Comparison of ENCODE assay signal across 23 mouse cellular contexts in the genomic region with DNA sequence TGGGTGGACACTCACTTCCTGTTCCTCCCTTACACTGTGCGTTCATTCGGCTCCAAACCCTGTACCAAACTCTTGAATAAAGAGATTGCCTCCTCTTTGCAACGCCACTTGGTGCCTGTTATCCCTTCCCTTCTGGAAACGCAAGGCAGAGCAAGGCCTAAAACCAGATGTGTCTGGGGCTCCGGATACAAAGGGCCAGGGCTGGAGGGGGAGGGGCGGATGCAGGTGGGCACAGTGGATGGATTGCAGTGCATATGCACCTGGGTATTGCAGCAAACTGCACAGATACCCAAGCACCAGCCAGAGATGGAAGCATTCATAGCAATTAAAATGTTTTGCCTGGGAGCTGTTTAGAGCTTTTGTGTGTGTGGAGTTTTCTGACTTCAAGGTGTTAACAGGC.
DNase-seq lines count a peak whose midpoint lies in the region; ATAC-seq lines count a peak whose summit lies in the region.
"Had no signal": no experiment of that assay in that cellular context is flagged by ENCODE, and none has a peak within 500 bp of the region (broad histone marks: within the 10 kb centered on the region; RNA-seq: fewer than 3 reads in every experiment).

No protein-coding gene starts in this region.

- no peak overlapping the region for H3K9ac ChIP-seq in forebrain, embryonic 15.5 days (replicated peaks)
- H3K9ac ChIP-seq in forebrain, embryonic 16.5 days (replicated peaks; ENCODE audit: low read depth, low read length) = no peak overlapping the region
- no peak overlapping the region for H3K9ac ChIP-seq in midbrain, embryonic 14.5 days (replicated peaks; ENCODE audit: low read length)
- H3K9ac ChIP-seq in midbrain, embryonic 16.5 days (ENCODE audit: low read depth, low read length) = no peak overlapping the region
- H3K9ac ChIP-seq: forebrain, embryonic 12.5 days; heart, embryonic 12.5 days; neural tube, embryonic 12.5 days had no signal

- H3K27ac ChIP-seq in forebrain, embryonic 15.5 days (replicated peaks) = 0 out of 2 replicates have a peak overlapping the region, but pooled peaks have one; percentile 27
- H3K27ac ChIP-seq in forebrain, embryonic 16.5 days (ENCODE audit: low read length) = no peak overlapping the region
- H3K27ac ChIP-seq in midbrain, embryonic 14.5 days (replicated peaks; ENCODE audit: low read depth, low read length) = peak overlapping the region; percentile 49; the same call in 1 of the 2 replicates
- H3K27ac ChIP-seq in midbrain, embryonic 16.5 days (ENCODE audit: low read length) = no peak overlapping the region
- H3K27ac ChIP-seq: forebrain, embryonic 12.5 days; gastrocnemius, adult 2 months; kidney, postnatal 0 days; neural tube, embryonic 12.5 days had no signal

- no peak overlapping the region for H3K4me3 ChIP-seq in forebrain, embryonic 15.5 days
- no peak overlapping the region for H3K4me3 ChIP-seq in forebrain, embryonic 16.5 days (replicated peaks; ENCODE audit: low read length)
- H3K4me3 ChIP-seq in midbrain, embryonic 14.5 days (replicated peaks; ENCODE audit: low read depth, low read length) = no peak overlapping the region
- H3K4me3 ChIP-seq in midbrain, embryonic 16.5 days (ENCODE audit: low read depth, low read length) = no peak overlapping the region
- H3K4me3 ChIP-seq: forebrain, embryonic 12.5 days; gastrocnemius, adult 2 months; heart, embryonic 12.5 days; neural tube, embryonic 12.5 days had no signal

- ATAC-seq in forebrain, embryonic 15.5 days (replicated peaks) = no peak
- ATAC-seq in forebrain, embryonic 16.5 days = no peak
- no peak for ATAC-seq in midbrain, embryonic 14.5 days (ENCODE audit: low FRiP score, low TSS enrichment)
- ATAC-seq in midbrain, embryonic 16.5 days = no peak
- ATAC-seq: lung, postnatal 0 days had no signal

- 49% methylated on average over 6 of the region's 6 CpGs for WGBS in forebrain, embryonic 15.5 days
- WGBS in forebrain, embryonic 16.5 days = 46% methylated on average over 6 of the region's 6 CpGs
- 43% methylated on average over 6 of the region's 6 CpGs for WGBS in midbrain, embryonic 14.5 days
- 52% methylated on average over 6 of the region's 6 CpGs for WGBS in midbrain, embryonic 16.5 days

- H3K4me1 ChIP-seq in forebrain, embryonic 15.5 days = peaks cover 36% of the 10 kb centered on the region
- peaks cover 13% of the 10 kb centered on the region for H3K4me1 ChIP-seq in forebrain, embryonic 16.5 days (replicated peaks; ENCODE audit: control insufficient read depth, insufficient read depth, low read length)
- peaks cover 29% of the 10 kb centered on the region for H3K4me1 ChIP-seq in midbrain, embryonic 14.5 days (ENCODE audit: control insufficient read depth, insufficient read depth, low read length)
- H3K4me1 ChIP-seq in midbrain, embryonic 16.5 days (ENCODE audit: control insufficient read depth, insufficient read depth, low read length) = peaks cover 13% of the 10 kb centered on the region; the same call in 1 of the 2 replicates

- H3K9me3 ChIP-seq in forebrain, embryonic 15.5 days = no peaks in the 10 kb centered on the region
- no peaks in the 10 kb centered on the region for H3K9me3 ChIP-seq in forebrain, embryonic 16.5 days (ENCODE audit: control insufficient read depth, low read length)
- H3K9me3 ChIP-seq in midbrain, embryonic 14.5 days (ENCODE audit: control insufficient read depth, low read length) = no peaks in the 10 kb centered on the region
- no peaks in the 10 kb centered on the region for H3K9me3 ChIP-seq in midbrain, embryonic 16.5 days (replicated peaks; ENCODE audit: control insufficient read depth, low read length, poor library complexity, severe bottlenecking)
- H3K9me3 ChIP-seq: forebrain, embryonic 12.5 days; heart, embryonic 12.5 days; neural tube, embryonic 12.5 days had no signal

- no peak for DNase-seq in midbrain, embryonic 14.5 days
- peak; percentile 14 for DNase-seq in MN1 (ENCODE audit: low spot score)
- peak; percentile 72 for DNase-seq in forelimb bud, embryonic 11.5 days (ENCODE audit: low read depth, low spot score)
- DNase-seq in spleen, postnatal 36 days (ENCODE audit: low spot score in 2 of 2) = no peak
- DNase-seq: adrenal gland, postnatal 25 days; cerebellum, adult 11-12 months; cerebellum, postnatal 14 days; gastrocnemius, adult 2 months; heart, postnatal 14 days; kidney, adult 11 months; layer of hippocampus, postnatal 36 days; liver; right cerebral cortex, postnatal 25 days; thymus, postnatal 25 days had no signal

- H3K27me3 ChIP-seq in forebrain, embryonic 15.5 days = no peaks in the 10 kb centered on the region
- no peaks in the 10 kb centered on the region for H3K27me3 ChIP-seq in forebrain, embryonic 16.5 days (replicated peaks; ENCODE audit: control insufficient read depth, insufficient read depth, low read length)
- H3K27me3 ChIP-seq in midbrain, embryonic 14.5 days (ENCODE audit: control insufficient read depth, insufficient read depth, low read length) = no peaks in the 10 kb centered on the region
- H3K27me3 ChIP-seq in midbrain, embryonic 16.5 days (ENCODE audit: control insufficient read depth, insufficient read depth, low read depth, low read length) = no peaks in the 10 kb centered on the region
- H3K27me3 ChIP-seq: CH12.LX had no signal

- no peaks in the 10 kb centered on the region for H3K36me3 ChIP-seq in forebrain, embryonic 15.5 days
- no peaks in the 10 kb centered on the region for H3K36me3 ChIP-seq in forebrain, embryonic 16.5 days (ENCODE audit: control insufficient read depth, insufficient read depth)
- no peaks in the 10 kb centered on the region for H3K36me3 ChIP-seq in midbrain, embryonic 14.5 days (ENCODE audit: control insufficient read depth, insufficient read depth, low read length)
- H3K36me3 ChIP-seq in midbrain, embryonic 16.5 days (ENCODE audit: control insufficient read depth, insufficient read depth, low read length) = no peaks in the 10 kb centered on the region
- H3K36me3 ChIP-seq: forebrain, embryonic 12.5 days; heart, embryonic 12.5 days; neural tube, embryonic 12.5 days had no signal

- no peak overlapping the region for H3K4me2 ChIP-seq in forebrain, embryonic 15.5 days (replicated peaks)
- no peak overlapping the region for H3K4me2 ChIP-seq in forebrain, embryonic 16.5 days (ENCODE audit: low read length)
- H3K4me2 ChIP-seq in midbrain, embryonic 14.5 days (ENCODE audit: low read length) = no peak overlapping the region
- no peak overlapping the region for H3K4me2 ChIP-seq in midbrain, embryonic 16.5 days (ENCODE audit: low read length)
- H3K4me2 ChIP-seq: forebrain, embryonic 12.5 days; heart, embryonic 12.5 days; neural tube, embryonic 12.5 days had no signal

Comparison
In these comparisons a context has a peak if more than half of its experiments do, and no peak if none do; other contexts are left out.
1. H3K27ac ChIP-seq: peak in forebrain, embryonic 15.5 days (single experiment) and midbrain, embryonic 14.5 days (single experiment); none in forebrain, embryonic 16.5 days (single experiment) and midbrain, embryonic 16.5 days (single experiment).
2. DNase-seq: peak in MN1 (single experiment) and forelimb bud, embryonic 11.5 days (single experiment); none in midbrain, embryonic 14.5 days (single experiment) and spleen, postnatal 36 days (0 of 2).